Mouse (Mus musculus): ENCODE results near the gene Gda. TPM values are rescaled to one million over a fixed set of nuclear protein-coding genes. Genes with fewer than 3 reads are reported as not detected.

Gene Gda
- polyA plus RNA-seq, 1 experiment from 2014 or later = 1.0 TPM

DNA sequence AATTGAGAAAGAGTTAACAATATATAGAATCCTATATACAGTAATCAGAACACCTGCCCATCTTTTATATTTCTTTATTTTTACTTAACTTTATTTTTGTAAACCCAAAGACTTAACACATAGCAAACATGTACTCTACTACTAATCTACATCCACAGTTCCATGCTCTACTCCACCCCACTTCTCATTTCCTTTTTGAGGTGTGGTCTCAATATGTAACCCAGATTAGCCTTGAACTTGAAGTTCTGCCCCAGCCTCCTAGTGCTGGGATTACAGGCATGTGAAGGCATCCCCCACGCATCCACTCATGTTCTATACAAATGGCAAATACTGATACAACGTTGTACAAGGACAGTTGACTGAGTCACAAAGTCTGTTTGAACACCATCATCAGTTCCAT is 40.4 kb downstream of the Gda start:
- Histone ChIP-seq H3K4me3 (ENCODE audit: low read depth, low read length) (no peak overlapping the region), H3K27ac (ENCODE audit: low read length) (no peak overlapping the region), H3K9me3 (replicated peaks; ENCODE audit: control insufficient read depth, low read length, poor library complexity, severe bottlenecking) (no peaks in the 10 kb centered on the region), H3K4me1 (ENCODE audit: control insufficient read depth, insufficient read depth, low read length) (no peaks in the 10 kb centered on the region), H3K4me2 (ENCODE audit: low read length) (no peak overlapping the region), H3K27me3 (ENCODE audit: control insufficient read depth, insufficient read depth, low read depth, low read length) (no peaks in the 10 kb centered on the region), H3K9ac (ENCODE audit: low read depth, low read length) (no peak overlapping the region), H3K36me3 (ENCODE audit: control insufficient read depth, insufficient read depth, low read length) (no peaks in the 10 kb centered on the region)
- no peak for ATAC-seq
- 87% methylated on average over 2 of the region's 2 CpGs for WGBS

DNA sequence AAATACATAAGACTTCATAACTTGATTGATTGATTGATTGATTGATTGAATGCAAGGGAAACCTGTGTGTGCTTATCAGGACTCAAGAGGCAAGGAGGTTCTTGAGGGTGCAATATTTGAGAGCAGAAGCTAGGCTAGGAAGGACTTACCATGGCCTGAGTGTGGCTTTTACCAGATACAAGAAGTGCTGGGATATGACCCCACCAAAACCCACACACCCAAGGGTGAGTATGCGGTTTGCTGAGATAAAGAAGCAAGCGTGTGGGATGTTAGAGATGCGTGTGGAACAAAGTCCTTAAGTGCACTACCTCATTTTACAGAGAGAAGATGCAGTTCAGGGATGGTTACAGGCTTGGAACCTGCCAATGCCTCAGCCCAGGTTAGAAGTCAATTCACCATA is 41.0 kb downstream of the Gda start:
- 97% methylated on average over 3 of the region's 3 CpGs for WGBS
- Histone ChIP-seq H3K27me3 (ENCODE audit: control insufficient read depth, insufficient read depth, low read depth, low read length) (no peaks in the 10 kb centered on the region), H3K27ac (ENCODE audit: low read length) (no peak overlapping the region), H3K9ac (ENCODE audit: low read depth, low read length) (no peak overlapping the region), H3K36me3 (ENCODE audit: control insufficient read depth, insufficient read depth, low read length) (no peaks in the 10 kb centered on the region), H3K9me3 (replicated peaks; ENCODE audit: control insufficient read depth, low read length, poor library complexity, severe bottlenecking) (no peaks in the 10 kb centered on the region), H3K4me2 (ENCODE audit: low read length) (no peak overlapping the region), H3K4me1 (ENCODE audit: control insufficient read depth, insufficient read depth, low read length) (no peaks in the 10 kb centered on the region), H3K4me3 (ENCODE audit: low read depth, low read length) (no peak overlapping the region)
- no peak for ATAC-seq

DNA sequence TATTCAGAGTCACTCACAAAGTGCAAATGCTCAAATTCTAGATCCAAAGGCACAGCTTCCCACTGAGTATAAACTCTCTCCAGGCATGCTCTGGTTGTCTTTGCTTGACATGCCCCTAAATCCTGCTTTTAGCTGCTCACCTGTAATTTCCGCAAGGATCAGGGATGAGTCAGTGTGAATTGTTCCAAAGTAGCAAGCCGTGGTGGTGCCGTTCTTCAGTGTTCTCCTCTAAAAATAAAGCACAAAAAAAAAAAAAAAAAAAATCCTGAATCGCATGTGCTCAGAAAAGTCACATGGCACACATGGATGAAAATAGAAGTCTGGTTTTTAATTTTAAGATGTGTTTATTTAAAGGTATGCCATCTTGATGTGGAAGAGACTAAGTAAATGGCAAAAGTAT is 47.9 kb downstream of the Gda start:
- H3K27me3 ChIP-seq (ENCODE audit: control insufficient read depth, insufficient read depth, low read depth, low read length) = no peaks in the 10 kb centered on the region
- no peak overlapping the region for H3K9ac ChIP-seq (ENCODE audit: low read depth, low read length)
- no peak overlapping the region for H3K4me3 ChIP-seq (ENCODE audit: low read depth, low read length)
- H3K4me1 ChIP-seq (ENCODE audit: control insufficient read depth, insufficient read depth, low read length) = no peaks in the 10 kb centered on the region
- H3K9me3 ChIP-seq (replicated peaks; ENCODE audit: control insufficient read depth, low read length, poor library complexity, severe bottlenecking) = no peaks in the 10 kb centered on the region
- no peaks in the 10 kb centered on the region for H3K36me3 ChIP-seq (ENCODE audit: control insufficient read depth, insufficient read depth, low read length)
- no peak for ATAC-seq
- 90% methylated on average over 4 of the region's 4 CpGs for WGBS
- H3K4me2 ChIP-seq (ENCODE audit: low read length) = no peak overlapping the region
- H3K27ac ChIP-seq (ENCODE audit: low read length) = no peak overlapping the region

DNA sequence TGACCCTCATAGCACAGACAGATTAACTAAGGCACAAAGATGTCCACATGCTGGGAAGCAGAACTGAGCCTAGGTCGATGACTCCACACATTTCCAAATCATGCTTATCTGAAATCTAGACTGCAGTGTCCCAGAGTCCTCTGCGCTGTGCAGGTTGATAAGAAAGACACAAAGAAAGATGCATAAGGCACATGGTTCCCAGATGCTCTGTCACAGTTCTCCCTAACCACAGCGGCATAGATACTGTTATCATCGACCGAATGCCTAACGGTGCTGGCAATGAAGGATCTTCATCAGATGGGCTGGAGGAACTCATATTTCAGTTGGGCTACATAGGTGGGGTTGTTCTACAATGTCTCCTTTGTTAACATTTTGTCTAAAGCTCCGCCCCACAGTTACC is 49.5 kb downstream of the Gda start:
- Histone ChIP-seq H3K27ac (ENCODE audit: low read length) (no peak overlapping the region), H3K4me1 (ENCODE audit: control insufficient read depth, insufficient read depth, low read length) (no peaks in the 10 kb centered on the region), H3K4me3 (ENCODE audit: low read depth, low read length) (no peak overlapping the region), H3K9ac (ENCODE audit: low read depth, low read length) (no peak overlapping the region), H3K36me3 (ENCODE audit: control insufficient read depth, insufficient read depth, low read length) (no peaks in the 10 kb centered on the region), H3K27me3 (ENCODE audit: control insufficient read depth, insufficient read depth, low read depth, low read length) (no peaks in the 10 kb centered on the region), H3K4me2 (ENCODE audit: low read length) (no peak overlapping the region), H3K9me3 (replicated peaks; ENCODE audit: control insufficient read depth, low read length, poor library complexity, severe bottlenecking) (no peaks in the 10 kb centered on the region)
- no peak for ATAC-seq
- WGBS = 89% methylated on average over 7 of the region's 7 CpGs

DNA sequence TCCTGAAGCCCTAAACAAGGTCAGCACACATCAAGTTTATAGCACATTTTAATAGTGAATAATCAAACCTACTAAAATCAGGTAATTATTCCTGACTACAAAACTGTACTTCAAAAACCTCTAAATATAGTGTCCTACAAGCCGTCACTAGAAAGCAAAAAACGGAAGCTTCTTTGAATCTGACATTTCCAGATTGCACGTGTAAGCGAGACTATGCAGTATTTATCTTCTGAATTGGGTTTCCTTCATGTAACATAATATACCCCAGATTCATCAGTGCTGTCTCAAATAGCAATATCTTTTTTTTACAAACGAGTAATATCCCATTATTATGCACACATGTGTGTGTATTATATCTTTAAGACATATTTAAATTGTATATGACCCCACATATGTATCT is 54.8 kb downstream of the Gda start:
- H3K27ac ChIP-seq (ENCODE audit: low read length) = no peak overlapping the region
- 92% methylated on average over 5 of the region's 5 CpGs for WGBS
- H3K27me3 ChIP-seq (ENCODE audit: control insufficient read depth, insufficient read depth, low read depth, low read length) = no peaks in the 10 kb centered on the region
- no peak for ATAC-seq
- no peak overlapping the region for H3K4me2 ChIP-seq (ENCODE audit: low read length)
- no peak overlapping the region for H3K4me3 ChIP-seq (ENCODE audit: low read depth, low read length)
- no peaks in the 10 kb centered on the region for H3K36me3 ChIP-seq (ENCODE audit: control insufficient read depth, insufficient read depth, low read length)
- no peaks in the 10 kb centered on the region for H3K9me3 ChIP-seq (replicated peaks; ENCODE audit: control insufficient read depth, low read length, poor library complexity, severe bottlenecking)
- no peaks in the 10 kb centered on the region for H3K4me1 ChIP-seq (ENCODE audit: control insufficient read depth, insufficient read depth, low read length)
- H3K9ac ChIP-seq (ENCODE audit: low read depth, low read length) = no peak overlapping the region

DNA sequence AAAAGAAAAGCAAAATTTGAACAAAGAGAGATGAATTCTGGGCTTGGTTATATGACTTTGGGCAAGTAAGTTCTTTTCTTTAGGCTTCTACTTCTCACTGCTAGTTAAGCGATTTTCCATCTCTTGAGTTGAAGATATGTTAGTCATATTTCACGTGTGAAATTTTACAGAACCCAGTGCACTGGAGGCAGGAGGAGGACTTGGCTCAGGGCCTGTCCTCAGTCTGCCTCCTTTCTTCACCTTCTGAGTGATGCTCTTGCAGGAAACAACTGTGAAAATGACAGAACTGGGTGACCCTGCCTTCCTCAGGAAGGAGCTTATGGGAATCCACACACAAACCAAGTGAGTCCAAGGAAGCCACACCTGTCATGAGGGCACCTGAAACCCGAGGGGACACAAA is 57.9 kb downstream of the Gda start:
- no peaks in the 10 kb centered on the region for H3K27me3 ChIP-seq (ENCODE audit: control insufficient read depth, insufficient read depth, low read depth, low read length)
- WGBS = 80% methylated on average over 3 of the region's 3 CpGs
- no peak overlapping the region for H3K27ac ChIP-seq (ENCODE audit: low read length)
- no peaks in the 10 kb centered on the region for H3K36me3 ChIP-seq (ENCODE audit: control insufficient read depth, insufficient read depth, low read length)
- no peaks in the 10 kb centered on the region for H3K4me1 ChIP-seq (ENCODE audit: control insufficient read depth, insufficient read depth, low read length)
- H3K4me2 ChIP-seq (ENCODE audit: low read length) = no peak overlapping the region
- ATAC-seq = no peak
- H3K9ac ChIP-seq (ENCODE audit: low read depth, low read length) = no peak overlapping the region
- no peak overlapping the region for H3K4me3 ChIP-seq (ENCODE audit: low read depth, low read length)
- no peaks in the 10 kb centered on the region for H3K9me3 ChIP-seq (replicated peaks; ENCODE audit: control insufficient read depth, low read length, poor library complexity, severe bottlenecking)

DNA sequence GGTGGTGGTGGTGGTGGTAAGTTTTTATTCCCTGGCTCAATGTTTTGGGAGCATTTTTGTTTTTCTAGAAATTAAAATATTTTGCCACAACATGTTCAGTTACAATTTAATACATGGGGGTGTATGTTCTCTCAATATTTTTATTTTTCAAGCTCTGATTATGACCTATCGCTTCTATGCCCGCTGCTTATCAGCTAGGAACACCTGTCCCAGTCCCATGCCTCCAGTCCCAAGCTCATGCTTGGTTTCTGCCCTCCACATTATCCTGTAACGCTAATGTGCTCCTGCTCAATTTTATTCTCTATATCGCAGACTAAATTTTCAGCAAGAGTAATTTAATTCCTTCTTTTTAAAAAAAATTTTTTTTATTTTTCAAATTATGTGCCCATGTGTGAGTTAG is 64.1 kb downstream of the Gda start:
- Histone ChIP-seq H3K9me3 (replicated peaks; ENCODE audit: control insufficient read depth, low read length, poor library complexity, severe bottlenecking) (no peaks in the 10 kb centered on the region), H3K4me1 (ENCODE audit: control insufficient read depth, insufficient read depth, low read length) (no peaks in the 10 kb centered on the region), H3K27ac (ENCODE audit: low read length) (no peak overlapping the region), H3K9ac (ENCODE audit: low read depth, low read length) (no peak overlapping the region), H3K4me2 (ENCODE audit: low read length) (no peak overlapping the region), H3K27me3 (ENCODE audit: control insufficient read depth, insufficient read depth, low read depth, low read length) (no peaks in the 10 kb centered on the region), H3K4me3 (ENCODE audit: low read depth, low read length) (no peak overlapping the region), H3K36me3 (ENCODE audit: control insufficient read depth, insufficient read depth, low read length) (no peaks in the 10 kb centered on the region)
- no peak for ATAC-seq
- WGBS = 89% methylated on average over 4 of the region's 4 CpGs

DNA sequence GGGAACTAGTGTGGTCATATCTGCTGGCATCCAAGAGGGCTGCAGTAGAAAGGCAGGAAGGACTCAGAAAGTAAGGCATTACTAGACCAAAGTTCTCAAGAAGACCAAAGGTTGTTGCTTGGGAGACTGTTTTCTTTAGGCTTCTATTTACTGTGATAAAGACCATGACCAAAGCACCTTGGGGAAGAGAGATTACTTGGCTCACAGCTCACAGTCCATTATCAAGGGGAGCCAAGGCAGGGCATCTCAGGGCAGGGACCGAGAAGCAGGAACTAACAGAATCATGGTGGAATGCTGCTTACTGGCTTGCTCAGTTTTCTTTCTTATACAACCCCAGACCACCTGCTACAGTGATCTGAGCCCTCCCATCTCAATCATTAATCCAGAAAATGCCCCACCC is 65.9 kb downstream of the Gda start:
- no peak overlapping the region for H3K4me3 ChIP-seq (ENCODE audit: low read depth, low read length)
- H3K4me2 ChIP-seq (ENCODE audit: low read length) = no peak overlapping the region
- no peaks in the 10 kb centered on the region for H3K4me1 ChIP-seq (ENCODE audit: control insufficient read depth, insufficient read depth, low read length)
- WGBS = 85% methylated on average over 1 of the region's 1 CpGs
- H3K36me3 ChIP-seq (ENCODE audit: control insufficient read depth, insufficient read depth, low read length) = no peaks in the 10 kb centered on the region
- ATAC-seq = no peak
- no peaks in the 10 kb centered on the region for H3K9me3 ChIP-seq (replicated peaks; ENCODE audit: control insufficient read depth, low read length, poor library complexity, severe bottlenecking)
- H3K9ac ChIP-seq (ENCODE audit: low read depth, low read length) = no peak overlapping the region
- no peak overlapping the region for H3K27ac ChIP-seq (ENCODE audit: low read length)
- H3K27me3 ChIP-seq (ENCODE audit: control insufficient read depth, insufficient read depth, low read depth, low read length) = no peaks in the 10 kb centered on the region

DNA sequence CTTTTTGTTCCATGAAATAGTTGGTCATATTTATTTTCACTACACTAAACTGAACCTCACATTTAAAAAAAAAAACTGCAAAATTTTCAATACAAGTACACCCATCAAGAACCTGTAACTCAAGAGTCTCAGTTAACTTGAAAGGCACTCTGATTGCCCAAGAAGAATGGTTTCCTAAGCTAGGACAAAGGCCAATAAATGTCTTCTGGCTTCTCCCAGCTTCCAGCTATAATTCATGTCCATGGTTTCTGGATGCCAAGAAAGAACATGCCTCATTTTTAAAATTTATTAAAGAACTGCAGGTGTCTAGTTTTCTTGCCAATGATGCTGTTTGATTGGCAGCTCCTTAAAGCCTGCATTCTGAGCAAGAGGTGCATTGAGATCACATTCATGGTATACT is 75.3 kb downstream of the Gda start:
- H3K9me3 ChIP-seq (replicated peaks; ENCODE audit: control insufficient read depth, low read length, poor library complexity, severe bottlenecking) = no peaks in the 10 kb centered on the region
- no peaks in the 10 kb centered on the region for H3K36me3 ChIP-seq (ENCODE audit: control insufficient read depth, insufficient read depth, low read length)
- H3K4me3 ChIP-seq (ENCODE audit: low read depth, low read length) = no peak overlapping the region
- no peak overlapping the region for H3K9ac ChIP-seq (ENCODE audit: low read depth, low read length)
- no peak overlapping the region for H3K4me2 ChIP-seq (ENCODE audit: low read length)
- H3K27me3 ChIP-seq (ENCODE audit: control insufficient read depth, insufficient read depth, low read depth, low read length) = no peaks in the 10 kb centered on the region
- no peak for ATAC-seq
- no peaks in the 10 kb centered on the region for H3K4me1 ChIP-seq (ENCODE audit: control insufficient read depth, insufficient read depth, low read length)
- no peak overlapping the region for H3K27ac ChIP-seq (ENCODE audit: low read length)

DNA sequence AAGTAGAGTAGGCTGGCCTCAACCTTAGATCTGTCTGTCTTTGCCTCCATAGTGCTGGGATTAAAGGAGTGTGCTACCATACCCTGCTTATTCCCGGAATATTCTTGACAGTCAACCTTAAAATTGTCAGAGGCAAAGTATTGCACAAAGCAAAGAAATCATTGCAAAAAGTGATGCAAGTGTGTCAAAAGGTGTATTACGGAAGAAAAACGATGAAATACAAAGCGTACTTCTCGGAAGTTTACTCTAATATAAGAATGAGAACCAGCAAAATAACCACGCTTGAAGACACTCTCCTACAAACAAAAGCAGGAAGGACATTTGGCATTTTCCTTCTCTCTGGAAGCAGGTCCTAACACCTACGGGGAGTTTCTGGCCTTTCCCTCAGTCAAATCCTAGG is 76.9 kb downstream of the Gda start:
- no peak overlapping the region for H3K4me3 ChIP-seq (ENCODE audit: low read depth, low read length)
- no peak overlapping the region for H3K4me2 ChIP-seq (ENCODE audit: low read length)
- H3K36me3 ChIP-seq (ENCODE audit: control insufficient read depth, insufficient read depth, low read length) = no peaks in the 10 kb centered on the region
- no peak for ATAC-seq
- 95% methylated on average over 7 of the region's 7 CpGs for WGBS
- H3K9ac ChIP-seq (ENCODE audit: low read depth, low read length) = no peak overlapping the region
- no peak overlapping the region for H3K27ac ChIP-seq (ENCODE audit: low read length)
- H3K4me1 ChIP-seq (ENCODE audit: control insufficient read depth, insufficient read depth, low read length) = no peaks in the 10 kb centered on the region
- H3K27me3 ChIP-seq (ENCODE audit: control insufficient read depth, insufficient read depth, low read depth, low read length) = no peaks in the 10 kb centered on the region
- no peaks in the 10 kb centered on the region for H3K9me3 ChIP-seq (replicated peaks; ENCODE audit: control insufficient read depth, low read length, poor library complexity, severe bottlenecking)
